Mouse (Mus musculus) spleen, adult 18-20 months (tissue): ENCODE data around the gene Cxcr2.

ENCODE experiments used
- DNase-seq, 2 experiments: peaks; one replicate each; pipeline ENCODE4 v3.0.0; 2022; ENCODE audit warnings: mixed read lengths in 2 of 2

Cxcr2 gene

DNA sequence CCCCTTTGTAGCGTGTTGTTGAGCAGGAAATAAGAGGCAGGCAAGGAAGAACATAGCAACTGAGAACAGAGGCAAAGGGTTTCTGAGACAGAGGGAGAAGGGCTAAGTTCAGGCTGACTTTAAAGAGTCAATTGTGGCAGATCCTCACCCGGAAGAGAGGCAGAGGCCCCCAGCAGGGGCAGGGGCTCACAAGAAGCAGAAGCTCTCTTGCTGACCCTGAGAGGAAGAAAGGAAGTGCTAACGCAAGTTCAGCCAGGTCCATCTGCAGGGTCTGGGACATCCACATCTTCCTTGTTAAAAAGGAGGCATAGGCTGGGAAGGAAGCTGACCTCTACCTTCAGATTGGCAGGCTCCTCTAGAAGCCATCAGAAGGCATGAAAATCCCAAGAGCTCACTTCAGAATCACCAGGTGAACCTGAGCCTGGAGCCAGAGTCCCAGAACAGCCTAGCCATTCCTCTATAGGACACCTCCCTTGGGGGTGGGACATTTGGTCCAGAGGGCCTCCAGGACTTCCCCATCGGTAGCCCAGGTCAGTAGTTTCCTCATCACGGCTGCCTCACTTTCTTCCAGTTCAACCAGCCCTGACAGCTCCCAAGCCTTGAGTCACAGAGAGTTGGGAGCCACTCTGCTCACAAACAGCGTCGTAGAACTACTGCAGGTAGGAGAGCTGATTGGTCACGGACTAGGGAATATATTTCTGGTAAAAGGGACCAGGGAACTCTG lies at the start of gene Cxcr2:
Cxcr2 (plus strand) TSS at position 529 of the 724 bp plus-strand sequence.
- DNase-seq = no peak

DNA sequence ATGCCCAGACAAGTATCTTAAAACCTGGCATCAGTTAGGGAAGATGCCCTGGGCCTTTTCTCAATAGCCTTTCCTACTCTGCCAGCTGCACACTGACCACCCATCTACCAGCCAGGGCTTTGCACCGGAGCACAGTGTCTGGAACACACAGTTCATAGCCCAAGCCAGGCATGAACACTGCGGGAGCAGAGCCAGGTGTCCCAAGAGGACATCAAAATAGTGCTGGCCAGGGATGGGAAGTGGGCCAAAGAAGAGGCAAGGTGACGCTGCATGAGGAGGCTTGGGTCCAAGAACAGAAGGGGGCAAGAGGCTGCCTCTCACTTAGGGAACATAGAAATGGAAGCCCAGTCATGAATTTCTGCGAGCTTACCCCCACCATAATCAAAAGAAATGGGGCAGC lies 48.1 kb upstream of the Cxcr2 start:
- DNase-seq = no peak

DNA sequence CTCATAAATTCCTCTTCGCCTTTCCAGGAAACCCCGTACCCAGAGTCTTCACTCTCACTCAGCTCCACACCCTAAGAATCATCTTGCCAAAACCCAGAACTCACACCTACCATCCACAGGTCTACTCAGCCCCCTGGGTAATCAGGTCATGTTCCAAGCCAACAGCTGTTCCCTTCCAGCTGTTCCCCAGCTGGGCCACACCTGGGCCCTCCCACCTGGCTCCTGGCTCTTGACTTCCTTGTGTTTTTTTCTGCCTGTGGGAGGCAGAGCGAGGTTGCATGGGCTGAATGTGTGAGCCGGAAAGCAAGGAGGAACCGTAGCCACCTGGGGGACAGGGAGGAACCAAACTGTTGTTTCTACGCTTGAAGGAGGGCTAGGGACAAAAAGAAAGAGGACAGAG lies 47.6 kb upstream of the Cxcr2 start:
- no peak for DNase-seq

DNA sequence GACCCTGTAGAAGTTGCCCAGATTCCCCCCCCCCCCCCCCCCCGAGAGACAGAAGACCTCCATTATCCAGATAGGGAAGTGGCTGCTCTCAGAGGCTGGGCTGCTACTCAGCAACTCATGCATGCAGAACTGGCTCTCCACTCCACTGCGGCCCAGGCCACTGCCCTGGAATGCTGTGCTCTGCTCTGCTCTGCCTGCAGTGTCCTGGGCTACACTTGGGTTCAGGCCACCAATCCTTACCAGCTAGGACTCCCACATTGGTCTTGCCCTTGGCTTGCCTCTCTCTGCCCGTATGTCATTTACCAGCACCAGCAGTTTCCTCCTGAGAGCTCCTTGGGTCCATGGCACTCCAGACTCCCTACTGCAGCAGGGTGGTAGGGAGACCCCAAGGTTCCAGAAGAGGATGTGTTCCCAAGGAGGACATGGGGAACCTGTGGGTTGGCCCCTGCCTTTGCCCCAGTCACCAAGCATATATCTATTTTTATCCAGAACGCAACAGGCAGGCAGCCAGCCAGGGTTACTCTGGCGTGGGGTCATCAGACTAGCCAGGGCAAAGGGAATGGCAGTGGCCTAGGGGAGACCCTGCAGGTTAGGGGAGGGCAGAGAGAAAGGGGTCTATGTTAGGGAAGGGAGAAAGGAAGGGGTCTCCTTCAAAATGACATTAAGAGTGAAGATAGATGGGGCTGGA lies 45.7 kb upstream of the Cxcr2 start:
- no peak for DNase-seq

DNA sequence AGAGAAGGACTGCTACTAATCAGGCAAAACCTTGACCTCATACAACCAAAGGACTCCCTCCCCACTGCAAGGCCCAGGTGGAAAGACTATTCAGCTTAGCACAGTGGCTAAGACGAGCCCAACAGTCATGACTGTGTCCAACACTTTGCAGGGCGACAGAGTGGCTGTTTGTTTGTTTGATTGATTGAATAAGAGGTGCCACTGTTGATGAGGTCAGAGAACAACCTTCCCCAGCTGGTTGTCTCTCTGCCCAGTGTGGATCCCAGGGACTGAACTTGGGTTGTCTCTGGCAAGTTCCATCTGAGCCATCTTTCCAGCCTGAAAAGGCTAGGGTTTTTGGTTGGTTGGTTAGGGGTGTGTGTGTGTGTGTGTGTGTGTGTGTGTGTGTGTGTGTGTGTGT lies 44.1 kb upstream of the Cxcr2 start:
- DNase-seq = no peak

DNA sequence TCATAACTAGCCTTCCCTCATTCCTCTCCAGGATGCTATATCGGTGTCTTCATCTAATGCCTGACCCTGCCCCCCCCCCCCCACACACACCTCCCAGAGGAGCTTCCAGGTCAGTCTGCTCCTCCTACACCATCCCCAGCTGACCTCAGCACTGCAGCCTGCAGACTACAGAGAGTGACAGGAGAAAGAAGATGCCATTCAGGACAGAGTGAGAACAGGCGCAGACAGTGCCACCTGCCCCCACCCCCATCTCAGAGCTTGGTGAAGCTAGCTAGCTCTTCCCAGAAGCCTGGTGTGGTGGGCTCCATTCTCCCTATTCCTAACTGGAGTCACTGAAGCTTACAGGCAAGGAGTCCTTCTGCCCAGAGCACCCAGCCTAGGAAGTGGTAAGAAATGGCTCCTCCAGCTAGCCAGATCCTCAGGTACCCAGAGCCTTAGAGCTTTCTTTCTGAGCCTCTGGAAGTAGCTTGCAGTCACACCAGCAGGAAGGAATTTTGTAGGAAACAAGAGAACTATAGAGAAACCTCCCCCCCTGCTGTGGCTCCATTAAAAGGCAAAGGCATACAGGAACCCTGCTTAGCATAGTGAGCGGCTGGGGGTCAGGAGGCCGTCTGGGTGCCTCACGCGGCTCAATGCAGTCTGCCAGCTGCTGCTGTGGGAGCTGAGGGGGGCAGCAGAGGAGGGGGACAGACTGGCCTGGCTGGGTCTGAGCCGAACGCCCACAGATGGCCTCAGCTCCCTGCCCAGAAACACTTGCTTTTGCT lies 42.7 kb upstream of the Cxcr2 start:
- DNase-seq = no peak

DNA sequence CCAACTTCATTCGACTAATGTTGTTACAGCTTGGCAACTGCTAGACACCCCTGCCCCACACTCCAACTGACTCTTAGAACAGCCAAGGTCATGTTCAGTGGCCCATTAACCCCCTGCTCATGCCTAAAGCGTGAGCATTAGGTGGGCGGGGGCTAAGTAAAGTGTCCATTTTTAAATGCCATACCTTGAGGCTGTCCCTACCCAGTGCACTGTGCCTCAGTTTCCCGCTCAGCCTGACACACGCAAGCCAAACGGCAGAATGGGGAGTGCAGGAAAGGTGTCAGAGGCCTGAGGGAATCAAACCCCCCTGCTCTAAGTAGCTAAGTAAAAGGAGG lies 42.1 kb upstream of the Cxcr2 start:
- no peak for DNase-seq

DNA sequence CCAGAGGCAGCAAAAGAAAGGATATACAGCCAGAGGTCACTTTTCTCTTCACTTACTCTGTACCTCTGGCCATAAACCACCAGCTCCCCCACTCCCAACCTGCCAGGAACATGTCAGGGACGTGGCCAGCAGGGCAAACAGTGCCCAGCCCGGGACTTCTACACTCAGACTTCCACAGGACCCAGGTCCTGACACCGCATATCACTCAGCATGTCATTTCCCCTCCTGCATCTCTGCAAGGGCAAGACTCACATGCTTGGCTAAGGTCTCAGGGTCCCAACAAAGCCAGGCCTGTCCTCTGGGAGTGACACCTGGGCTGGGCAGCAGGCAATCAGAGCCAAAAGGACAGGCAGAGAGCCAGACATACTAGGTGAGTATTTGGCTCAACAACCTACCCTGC lies 40.7 kb upstream of the Cxcr2 start:
- DNase-seq = no peak

DNA sequence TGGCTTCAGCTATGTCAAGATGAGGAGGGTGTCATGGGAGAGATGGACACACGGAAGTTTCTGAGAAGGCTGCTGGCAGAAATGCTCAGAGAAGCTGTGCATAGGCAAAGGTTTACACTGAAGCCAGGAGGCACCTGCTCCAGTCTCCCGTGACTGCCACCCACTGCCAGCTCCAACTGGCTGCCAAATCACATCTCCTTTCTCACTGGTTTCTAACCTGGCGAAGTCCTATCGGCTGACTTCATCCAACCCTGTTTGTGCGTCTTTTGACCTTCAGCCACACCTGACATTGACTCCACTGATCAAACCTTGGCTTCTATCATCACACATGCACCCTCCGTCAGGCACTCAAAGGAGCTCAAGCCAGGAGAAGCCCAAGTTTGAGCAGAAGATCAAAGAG lies 35.9 kb upstream of the Cxcr2 start:
- no peak for DNase-seq

DNA sequence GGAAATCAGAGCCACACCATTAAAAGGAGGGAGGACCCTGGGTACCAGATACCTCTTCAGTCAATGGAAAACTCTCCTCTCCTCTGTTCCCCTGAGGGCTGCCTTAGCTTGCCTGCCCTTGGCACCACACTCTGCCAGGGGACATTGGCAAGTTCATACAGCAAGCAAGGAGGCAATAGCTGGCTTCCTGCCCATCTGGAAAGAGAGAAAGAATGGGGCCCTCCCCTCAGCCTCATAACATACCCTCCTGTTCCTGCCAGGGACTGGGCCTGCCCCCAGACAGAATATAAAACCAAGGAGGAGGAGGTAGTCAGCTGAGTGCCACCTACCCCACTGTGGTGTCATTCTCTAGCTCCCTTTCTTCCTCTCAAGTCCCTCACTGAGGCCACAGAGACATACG lies 34.7 kb upstream of the Cxcr2 start:
- DNase-seq = no peak

DNA sequence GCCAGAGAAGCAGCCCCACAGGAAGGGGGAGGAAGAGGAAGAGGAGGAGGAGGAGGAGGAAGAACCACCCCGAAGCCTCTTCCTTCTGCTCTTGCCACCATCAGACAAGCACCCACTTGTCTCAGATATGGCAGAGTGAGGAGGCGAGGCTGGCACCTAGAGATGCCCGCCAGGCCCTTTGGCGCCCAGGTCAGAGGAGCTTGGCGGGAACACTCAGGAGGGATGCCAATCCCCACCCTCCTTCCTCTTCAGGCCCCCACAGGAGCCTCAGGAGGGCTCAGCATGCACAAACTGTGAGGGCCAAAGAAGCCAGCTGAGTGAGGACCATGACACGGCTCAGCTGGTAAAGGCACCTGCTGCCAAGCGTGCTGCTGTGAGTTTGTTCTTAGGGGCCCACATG lies 32.7 kb upstream of the Cxcr2 start:
- DNase-seq = no peak

DNA sequence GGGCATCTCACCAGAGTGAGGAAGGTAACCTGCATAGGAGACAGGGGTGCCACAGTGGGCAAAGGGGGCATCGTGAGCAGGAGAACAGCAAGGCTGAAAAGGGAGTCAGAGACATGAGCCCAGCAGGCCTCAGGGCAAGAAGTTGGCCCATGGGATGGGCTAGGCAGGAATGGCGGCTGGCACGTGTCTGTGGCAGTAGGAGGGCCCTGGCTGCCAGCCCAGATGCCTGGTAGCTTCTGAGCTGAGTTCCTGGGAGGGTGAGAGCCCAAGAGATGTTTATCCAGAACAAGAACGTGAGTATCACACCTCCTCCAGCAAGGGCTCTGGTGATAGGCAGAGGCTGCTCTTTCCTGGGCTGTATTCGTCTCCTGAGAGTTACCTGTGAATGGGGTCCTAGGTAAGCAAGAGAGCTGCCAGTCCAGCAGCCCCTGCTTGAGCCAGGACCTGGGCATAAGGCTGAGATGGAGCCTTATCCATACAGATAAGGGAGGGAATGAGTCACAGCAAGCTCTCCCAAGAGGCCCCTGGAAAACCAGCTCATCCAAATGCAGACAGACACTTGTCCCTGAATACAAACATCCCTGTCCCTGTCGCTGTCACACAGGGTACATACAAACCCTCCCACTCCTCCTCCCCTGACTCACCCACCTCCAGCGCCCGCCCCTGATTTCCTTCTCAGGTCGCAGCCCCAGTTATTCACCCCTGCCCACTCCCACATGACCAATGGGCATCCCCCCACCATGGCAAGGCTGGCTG lies 31.8 kb upstream of the Cxcr2 start:
- DNase-seq = no peak

DNA sequence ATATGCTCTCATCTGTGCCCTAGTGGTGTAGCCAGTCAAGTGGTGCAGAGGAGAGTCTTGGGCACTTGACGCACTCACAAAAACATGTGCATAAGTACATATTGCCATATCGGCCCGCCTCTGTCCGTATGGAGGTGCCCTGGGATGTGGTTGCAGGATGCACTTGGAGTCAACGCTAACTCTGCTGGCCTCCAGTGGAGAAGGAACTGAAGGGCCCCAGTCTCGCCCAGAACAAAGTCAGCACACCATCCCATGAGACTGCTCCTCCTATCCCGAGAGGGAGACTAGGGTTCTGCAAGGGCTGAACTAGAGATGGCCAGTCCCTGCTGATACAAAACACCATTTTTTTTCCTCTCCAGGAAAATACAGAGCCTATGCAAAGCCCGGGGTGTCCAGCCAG lies 30.6 kb upstream of the Cxcr2 start:
- DNase-seq = no peak

DNA sequence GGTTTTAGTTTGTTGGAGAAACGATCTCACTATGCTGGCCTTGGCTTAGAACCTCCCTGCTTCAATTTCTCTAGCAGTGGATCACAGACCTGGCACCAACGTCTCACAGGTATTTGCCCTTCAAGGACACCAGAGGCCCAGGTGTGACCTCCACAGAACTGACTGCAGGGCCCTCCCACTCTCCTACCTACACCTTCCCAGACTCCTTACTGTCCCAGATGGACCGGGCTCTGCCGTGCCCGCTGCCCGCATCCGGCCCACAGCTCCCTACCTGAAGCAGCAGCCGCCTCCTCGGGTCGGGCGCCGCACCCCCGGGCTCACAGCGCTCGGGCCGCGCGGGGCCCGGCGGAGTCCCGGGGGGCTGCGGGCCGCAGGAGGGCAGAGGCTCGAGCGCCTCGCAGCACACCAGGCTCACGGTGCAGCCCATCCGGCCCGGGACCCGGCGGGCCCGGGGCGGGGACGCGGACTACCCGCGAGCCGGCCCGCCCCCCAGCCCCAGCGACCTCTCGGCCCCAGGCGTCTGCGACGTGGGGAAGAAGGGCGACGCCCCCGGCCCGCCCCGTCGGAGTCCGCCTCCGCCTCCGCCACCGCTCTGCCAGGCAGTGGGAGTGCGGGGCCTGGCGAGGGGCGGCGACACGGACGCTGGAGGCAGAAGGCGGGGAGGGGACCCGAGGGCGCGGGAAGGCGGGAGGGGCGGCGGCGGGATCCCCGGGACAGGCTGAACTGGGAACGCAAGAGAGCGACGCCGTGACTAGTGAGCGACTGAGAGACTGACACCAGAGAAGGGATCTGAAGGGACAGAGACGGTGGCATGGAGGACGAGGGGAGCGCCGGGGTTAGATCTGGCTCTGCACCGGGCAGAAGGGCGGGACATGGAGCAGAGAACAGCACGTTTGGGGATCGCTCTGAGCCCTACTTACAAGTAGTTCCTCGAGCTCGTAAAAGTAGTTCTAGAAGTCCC lies 29.5 kb upstream of the Cxcr2 start, which contains the start of gene Tns1:
Tns1 (minus strand) TSS at position 429 of the 961 bp plus-strand sequence.
- peak; percentile 18 to 37 for DNase-seq

DNA sequence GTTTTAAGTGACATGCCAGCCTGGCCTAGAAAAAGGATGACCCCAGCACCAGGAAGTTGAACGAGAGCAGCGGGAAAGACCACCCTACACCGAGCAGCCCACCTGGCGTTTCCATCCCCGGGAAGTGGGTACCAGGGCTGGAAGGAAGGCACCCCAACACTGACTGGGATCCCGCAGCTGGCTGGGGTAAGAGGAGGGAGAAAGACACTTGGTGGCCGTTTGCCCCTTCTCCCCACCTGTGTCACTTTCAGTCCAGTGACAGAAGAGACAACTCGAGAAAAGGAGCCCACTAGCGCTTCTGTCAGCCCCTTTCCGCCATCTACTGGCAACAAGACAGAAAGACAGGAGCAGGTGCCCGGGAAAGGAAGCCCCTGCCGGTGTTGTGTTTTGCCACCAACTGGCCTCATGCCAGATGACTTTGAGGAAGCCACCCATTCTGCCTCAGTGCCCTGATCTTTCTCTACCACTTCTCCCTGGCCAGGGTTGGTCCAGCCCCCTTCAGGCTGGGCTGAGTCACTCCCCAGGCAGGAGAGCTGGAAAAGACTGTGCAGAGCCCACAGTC lies 28.7 kb upstream of the Cxcr2 start, which contains the start of gene Rufy4:
Rufy4 (plus strand) TSS at position 551 of the 562 bp plus-strand sequence.
- peak; percentile 69 to 70 for DNase-seq

DNA sequence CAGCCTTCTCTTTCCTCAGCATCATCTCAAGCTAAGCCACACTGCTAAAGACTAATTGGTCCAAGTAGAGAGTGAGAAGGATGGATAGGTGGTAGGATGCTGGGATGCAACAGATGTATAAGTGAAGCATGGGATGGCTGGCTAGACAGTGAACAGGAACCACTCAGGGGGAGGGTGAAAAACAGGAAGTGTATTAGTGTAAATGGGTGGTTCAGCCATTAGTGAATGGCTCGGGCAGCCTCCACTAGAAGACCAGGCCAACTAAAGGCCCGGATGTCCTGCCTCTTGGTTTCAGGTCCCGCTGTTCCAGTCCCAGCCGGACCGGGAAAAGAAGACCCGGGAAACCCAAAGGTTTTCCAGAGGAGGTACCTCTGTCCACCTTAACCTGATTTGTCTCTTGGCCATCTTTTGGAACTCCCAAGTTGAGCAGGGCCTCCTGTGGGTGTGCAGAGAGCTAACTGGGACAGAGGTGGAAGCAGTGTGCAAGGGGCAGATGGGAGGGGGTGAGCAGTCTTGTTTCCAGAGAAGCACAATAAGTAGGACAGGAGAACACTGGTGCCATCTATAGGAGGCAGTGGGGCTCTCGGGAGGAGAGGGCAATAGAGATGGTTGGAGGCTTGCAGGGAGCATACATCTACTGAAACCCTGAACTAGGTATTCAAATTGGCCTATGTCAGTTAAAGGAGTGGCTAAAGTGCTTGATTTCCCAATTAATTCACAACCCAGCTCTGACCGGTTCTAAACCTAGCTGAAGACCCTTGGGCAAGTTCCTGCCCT lies 22.7 kb upstream of the Cxcr2 start:
- no peak for DNase-seq

DNA sequence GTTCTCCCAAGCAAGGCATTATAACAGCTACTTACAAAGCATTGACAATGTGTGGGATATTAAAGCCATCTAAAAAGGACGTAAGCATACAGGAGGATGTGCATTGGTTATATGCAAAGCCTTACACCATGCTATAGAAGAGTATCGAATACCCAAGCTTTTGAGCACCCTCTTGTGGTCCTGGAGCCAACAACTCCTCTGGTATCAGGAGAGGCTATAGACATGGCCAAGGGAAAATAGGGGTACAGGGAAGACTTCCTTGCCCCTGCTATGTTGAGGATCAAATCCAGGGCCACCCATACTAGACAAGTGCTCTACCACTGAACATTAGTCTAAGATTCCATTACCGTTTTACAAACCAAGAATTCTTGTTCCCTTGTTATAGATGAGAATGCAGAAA lies 21.8 kb upstream of the Cxcr2 start:
- no peak for DNase-seq

DNA sequence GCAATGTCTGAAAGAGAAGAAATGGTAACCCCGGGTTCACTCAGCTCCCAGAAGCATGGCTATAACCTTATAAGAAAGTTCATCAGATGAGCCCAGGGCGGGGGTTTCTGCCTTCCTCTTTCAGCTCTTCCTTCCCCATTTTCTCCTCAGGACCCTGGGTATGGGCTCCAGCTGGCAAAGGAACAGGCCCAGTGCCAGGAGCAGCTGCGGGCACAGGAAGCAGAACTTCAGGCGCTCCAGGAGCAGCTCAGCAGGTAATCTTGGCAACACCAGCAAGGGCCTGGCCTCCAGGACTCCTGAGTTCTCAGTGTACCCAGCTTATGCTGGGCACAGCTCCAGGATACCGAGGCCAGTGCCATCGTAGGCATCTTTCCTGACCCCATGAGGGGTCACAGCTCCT lies 19.8 kb upstream of the Cxcr2 start:
- no peak for DNase-seq

DNA sequence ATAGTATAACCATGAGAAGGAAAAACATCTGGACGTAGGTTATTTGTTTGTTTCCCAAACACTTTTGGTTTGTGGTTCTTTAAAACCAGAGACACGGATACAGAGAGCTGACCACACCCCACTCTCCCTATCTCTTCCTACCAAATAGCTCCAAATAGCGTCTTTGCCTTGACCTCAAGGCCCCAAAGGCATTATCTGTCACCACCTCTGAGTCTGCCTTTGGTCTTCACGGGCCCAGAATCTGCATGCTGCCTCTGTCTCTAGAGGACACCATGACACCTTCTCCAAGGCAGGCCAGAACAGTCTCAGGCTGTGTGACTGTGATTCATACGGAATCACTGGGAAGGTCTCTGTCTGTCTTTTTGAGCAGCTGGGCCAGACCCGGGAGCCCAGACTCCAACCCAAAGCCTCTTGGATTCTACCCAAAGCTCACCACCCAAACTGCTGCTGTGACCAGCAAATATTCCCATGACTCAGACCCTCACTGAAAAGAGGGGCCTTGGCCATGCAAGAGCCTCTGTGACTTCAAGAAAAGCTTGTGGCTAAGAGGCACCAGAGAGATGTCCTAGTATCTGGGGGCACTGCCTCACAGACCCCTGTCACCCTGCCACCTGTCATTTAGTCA lies 18.4 kb upstream of the Cxcr2 start:
- DNase-seq = no peak

DNA sequence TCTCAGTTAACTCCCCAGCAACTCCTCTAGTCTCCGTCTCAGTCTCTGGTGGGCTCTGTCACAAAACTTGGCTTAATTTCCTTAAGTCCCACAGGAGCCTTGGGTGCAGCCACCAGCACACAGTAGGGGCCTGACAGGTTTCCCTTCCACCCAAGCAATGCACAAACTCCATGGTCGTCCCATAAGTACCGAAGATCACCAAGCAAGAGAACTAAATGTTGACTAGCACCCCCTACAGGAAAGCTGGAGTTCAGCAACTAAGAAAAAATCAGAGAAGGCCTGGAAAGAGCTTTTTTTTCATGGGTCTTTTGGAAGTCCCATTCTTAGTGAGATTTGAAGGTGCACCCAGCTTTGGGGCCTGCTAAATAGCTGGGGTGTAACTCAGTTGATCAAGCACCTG lies 14.4 kb upstream of the Cxcr2 start:
- no peak for DNase-seq
